Mouse (Mus musculus) frontal cortex, postnatal 10 days (tissue): ENCODE results near the gene Wnt4.

Experiments
- DNase-seq, 2 experiments: peaks; one replicate each; pipeline ENCODE4 v3.0.0; 2022; ENCODE audit warnings: low spot score in 2 of 2, mixed read lengths in 1 of 2

Wnt4 gene

DNA sequence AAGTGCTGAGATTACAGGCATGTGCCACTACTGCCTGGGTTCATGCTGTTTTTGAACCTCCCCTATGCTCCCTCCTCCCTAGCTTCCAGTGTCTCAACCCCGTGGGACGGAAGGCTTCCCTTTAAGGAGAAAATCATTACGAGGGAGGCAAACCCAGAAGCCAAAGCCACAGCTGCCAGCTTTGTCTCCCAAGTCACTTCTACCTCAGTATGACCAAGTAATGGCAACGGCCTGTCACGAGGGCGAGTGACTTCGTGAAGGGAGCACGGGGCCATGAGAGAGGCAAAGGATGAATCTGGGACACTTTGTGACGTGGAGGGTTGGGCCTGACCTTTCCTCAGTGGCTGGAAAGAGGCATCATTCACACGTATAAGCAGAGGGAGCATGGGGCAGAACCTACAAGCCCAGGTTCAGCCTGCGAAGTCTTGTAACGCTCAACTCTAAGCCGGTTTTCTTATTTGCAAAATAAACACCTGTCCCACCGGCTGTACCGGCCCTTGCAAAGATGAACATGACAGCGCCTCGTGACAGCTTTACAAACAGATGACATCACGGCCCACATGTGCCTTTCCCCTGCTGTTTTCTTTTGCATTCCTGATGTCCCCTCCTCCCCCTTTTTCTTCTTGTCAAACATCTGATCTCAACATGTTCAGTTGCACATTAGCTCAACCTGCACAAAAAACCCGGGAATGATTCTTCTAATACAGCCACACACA is 29.9 kb downstream of the Wnt4 start:
- no peak for DNase-seq

DNA sequence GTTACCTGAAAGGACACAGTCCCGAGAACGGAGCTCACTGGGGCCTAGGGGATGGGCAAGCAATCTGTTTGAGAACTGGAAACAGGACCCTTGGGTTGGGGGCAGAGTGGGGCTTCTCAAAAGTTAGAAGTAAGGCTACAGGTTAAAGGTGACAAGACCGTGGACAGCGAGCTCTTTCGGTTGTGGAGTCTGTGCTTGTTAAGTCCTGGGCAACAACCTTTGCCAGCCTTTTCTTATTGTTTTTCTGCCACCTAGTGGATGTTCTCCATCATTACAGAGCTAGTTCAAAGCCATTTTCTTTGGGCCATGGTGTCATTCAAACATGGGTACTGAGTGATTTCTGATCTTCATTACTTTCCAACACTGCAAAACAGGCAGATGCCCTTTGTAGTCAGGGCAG is 31.1 kb downstream of the Wnt4 start:
- DNase-seq, result no peak

DNA sequence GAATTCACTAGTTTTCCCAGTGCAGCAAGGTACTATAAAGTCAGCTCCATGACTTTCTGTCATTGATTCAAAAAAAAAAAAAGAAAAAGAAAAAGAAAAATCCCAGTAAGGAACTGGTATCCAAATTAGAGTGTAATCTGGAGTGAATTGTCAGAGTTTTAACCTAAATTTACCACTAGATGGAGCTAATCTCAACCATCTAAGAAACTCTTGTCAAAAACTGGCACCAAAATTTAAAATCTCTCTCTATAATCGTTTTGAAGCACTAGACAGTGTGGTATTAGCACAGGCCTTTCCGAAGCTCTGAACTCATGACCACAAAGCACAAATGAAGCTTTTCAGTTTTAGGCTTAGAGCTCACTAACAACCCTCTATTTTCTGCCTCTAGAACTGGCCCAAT is 36.2 kb downstream of the Wnt4 start:
- DNase-seq, result no peak

DNA sequence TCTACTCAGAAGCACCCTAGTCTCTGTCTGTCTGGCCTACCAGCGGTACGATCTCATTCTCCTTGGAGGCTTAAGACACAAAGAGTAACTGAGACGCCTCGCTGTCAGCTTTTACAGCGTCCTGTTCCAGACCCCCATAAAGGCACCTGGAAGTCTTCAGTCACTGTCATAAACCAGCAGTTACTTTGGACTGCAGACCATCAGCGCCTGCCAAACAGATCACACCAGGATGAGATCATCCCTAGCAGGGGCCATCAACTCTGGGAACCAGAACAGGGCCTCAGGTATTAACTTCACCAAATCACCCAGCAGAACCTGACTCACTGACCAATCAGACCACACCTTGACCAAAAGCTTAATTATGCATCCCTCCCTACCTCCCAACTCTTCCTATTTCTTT is 37.3 kb downstream of the Wnt4 start:
- no peak for DNase-seq

DNA sequence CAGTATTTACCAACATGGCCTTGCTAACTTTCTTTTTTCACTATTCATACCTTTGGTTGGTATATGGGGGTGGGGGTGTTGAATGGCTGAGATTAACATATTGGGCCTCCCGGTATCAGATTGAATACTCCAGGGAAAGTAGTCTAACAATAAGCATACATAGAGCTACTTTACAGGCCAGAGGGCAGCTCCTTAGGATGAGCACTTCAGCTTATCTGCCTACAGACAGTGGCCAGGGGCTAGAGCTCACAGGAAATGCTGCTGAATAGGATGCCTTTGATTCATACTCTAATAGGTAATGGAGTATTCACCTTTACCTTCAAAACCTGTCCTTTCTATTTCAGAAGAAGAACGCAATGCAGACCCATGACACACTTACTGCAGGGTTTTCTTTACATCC is 37.8 kb downstream of the Wnt4 start:
- no peak for DNase-seq

DNA sequence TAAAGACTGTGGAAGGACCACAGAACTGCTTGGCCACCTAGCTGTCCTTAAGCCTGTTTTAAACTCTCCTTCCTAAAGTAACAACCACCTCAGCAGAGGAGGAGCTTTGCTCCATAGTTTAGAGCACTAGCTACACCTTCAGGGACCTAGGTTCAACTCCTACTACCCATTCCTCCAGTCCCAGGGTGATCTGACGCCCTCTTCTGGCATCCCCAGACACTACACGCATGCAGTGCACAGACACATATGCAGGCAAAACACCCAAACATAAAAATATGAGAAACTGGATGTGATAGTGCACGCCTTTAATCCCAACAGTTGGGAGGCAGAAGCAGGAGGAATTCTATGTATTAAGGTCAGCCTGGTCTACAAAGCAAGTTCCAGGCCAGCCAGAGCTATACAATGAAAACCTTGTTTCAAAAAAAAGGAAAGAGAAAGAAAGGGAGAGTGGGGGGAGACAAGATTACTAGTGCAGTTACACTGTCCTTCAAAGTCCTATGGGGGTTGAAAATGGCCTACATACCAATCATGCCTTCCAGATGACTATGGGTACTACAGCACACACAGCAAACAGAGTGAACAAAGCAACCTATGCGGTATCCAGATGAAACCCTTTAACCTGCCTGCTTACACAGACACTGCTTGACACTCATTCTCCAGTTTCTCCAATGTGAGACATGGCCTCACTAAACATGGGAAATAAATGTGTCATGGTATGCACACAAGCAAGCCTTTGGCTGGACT is 38.9 kb downstream of the Wnt4 start:
- no peak for DNase-seq

DNA sequence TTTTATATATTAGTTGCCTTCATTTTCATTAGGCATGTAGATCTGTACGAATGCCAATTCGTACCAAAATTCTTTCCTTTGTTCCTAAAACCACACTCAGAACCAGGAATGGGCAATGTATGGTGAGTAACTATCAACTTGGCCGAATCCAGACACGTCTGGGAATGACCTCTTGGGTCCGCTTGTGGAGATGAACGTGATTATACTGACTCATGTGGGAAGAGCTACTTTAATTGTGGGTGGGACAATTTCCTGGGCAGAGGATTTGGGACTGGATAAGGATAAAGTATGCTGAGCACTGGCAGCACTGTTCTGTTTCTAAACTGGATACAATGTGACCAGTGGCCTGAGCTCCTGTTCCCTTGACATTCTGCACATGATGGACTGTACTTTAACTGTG is 47.6 kb downstream of the Wnt4 start:
- DNase-seq, result no peak

DNA sequence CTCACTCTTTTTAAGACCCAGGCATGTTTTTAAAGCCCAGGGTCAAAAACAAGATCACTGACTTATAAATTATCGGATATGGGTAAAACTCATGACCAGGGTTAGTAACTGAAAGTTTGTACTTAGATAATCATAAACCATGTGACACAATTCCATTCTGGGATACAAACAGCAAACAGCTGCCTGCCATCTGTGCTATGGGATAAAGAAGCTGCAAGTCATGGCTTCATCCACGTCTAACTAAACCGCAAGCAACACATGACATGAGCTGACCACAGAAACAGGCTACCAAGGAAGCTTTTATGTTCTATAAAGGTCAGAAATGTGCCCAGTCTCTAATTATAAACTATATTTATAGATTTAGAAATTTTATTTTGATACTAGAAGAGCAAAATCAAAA is 49.2 kb downstream of the Wnt4 start:
- DNase-seq, result no peak

DNA sequence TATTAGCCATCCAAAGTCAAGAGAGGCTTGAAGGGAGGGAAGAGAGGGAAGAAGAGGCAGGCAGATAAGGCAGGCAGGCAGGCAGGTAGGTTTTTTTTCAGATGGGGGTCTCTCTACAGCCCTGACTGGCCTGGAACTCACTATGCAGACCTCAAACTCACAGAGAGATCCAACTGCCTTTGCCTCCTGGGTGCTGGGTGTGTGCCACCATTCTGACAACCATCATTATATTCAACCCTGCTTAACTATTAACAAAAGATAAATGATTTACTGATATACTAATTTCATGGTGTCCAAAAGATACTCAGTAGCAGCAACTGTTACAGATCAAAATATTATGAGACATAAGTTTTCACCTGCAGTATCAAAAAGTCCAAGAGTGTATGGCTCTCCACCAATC is 54.8 kb downstream of the Wnt4 start:
- DNase-seq, result no peak

DNA sequence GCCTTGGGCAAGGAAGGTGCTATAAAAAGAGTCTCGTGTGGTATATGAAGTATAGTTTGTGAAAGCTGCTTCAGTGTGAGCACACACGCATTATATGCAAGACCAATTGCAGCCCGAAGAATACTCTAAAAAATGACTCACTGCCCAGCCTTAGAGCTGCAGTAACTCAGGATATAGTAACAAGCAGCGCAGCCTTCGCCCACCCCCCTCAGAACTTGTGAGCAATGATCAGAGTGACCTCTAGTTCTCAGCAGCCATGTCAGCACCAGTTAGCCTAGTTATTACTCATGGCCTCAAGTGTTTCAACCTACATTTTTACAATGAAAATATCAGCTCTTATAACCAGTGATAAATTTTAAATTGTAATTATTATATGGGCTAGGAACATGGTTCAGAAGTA is 59.2 kb downstream of the Wnt4 start:
- no peak for DNase-seq

DNA sequence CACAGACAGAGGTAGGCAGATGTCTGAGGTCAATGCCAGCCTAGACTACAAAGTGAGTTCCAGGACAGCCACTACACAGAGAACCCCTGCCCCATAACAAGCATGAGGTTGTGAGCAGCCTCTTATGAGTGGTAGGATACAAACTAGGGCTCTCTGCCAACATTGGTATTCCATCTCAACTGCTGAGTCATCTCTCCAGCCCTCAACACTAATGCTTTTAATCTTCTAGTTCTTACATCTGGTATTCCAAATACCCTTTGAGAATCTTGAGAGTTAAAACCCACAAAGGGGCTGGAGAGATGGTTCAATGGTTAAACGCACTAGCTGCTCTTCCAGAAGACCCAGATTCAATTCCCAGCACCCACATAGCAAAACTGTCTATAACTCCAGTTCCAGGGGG is 62.1 kb downstream of the Wnt4 start:
- no peak for DNase-seq

DNA sequence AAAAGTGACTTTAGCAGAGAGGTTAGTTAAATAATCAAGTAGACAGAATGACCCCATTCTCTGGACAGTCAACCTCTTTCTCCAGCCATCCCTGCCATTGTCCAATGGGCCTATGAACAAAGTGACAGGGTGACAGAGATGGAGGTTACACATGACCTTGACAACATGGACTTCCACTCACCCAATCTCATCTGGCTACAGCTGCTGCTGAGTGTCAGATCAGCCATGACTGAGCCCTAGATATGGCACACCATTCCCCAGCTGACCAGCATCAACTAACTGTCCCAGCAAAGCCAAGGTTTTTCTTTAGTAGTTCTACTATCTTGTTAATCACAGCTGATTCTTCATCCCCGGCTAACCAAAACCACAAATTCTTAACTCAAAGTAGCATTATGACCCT is 65.5 kb downstream of the Wnt4 start:
- DNase-seq, result no peak

DNA sequence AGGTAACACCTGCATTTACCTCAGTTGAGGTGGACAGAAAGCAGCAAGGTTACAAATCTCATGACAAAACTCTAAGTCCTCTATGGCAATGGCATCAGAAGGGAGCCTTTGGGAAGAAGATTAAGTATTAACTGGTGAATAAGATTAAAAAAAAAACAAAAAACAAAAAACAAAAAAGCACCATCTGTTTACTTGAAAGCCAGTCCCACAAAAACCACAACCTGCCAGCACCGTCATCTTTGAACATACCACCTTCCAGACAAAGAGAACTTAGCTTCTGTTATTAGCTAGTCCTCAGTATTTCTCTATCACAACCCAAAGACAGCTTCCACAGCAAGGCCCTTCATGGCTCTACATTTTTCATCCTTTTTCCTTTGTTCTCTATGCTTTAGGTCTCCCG is 67.8 kb downstream of the Wnt4 start:
- no peak for DNase-seq

DNA sequence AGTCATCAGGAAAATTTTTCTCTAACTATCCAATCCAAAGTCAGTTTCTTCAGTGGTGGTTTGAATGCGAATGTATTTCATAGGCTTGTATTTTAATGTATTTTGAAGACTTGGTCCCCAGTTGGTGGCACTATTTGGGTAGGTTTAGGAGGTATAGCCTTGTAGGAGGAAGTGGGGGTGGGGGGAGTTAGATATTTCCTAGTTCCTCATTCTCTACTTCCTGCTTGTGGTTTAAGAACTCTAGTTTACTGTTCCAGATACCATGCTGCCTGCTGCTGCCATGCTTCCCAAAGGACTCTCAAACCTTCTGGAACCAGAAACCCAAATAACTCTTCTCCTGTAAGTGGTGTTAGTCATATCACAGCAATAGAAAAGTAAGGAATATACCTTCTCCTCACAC is 68.5 kb downstream of the Wnt4 start:
- DNase-seq, result no peak
